Mouse (Mus musculus) urinary bladder, postnatal 4 days (tissue): Measurements from ENCODE around the gene Rabepk.
A peak's percentile ranks its signal among the peaks of the same experiment; 100 is the strongest.
"Not testable (repeated sequence)": the region's sequence is repeated elsewhere in the genome, so short reads cannot be mapped to it uniquely, and the experiment has no call there.

Source experiments
- DNase-seq, 2 experiments: peaks; one replicate each; pipeline ENCODE4 v3.0.0; 2021 to 2022; ENCODE audit warnings: low spot score in 2 of 2

Rabepk gene

DNA sequence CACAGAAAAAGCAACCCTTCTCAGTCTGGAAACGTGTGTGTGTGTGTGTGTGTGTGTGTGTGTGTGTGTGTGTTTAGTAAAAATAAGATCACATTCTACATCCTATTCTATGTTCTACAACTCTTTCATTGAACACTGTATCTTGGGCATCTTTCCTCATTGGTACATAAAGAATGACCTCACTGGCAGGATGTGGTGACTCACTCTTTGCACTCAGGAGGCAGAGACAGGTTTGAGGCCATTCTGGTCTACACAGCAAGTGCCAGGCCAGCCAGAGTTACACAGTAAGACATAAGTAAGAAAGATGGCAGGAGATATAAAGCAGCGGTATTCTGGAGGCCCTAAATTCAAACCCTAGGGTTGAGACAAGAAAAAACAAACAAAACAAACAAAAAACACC, 36.8 kb downstream of the Rabepk start:
- no peak for DNase-seq

- no peak for DNase-seq
These were observed 37.5 kb downstream of the Rabepk start for GRCm38 (mm10) chr2:34762174-34762573.

DNA sequence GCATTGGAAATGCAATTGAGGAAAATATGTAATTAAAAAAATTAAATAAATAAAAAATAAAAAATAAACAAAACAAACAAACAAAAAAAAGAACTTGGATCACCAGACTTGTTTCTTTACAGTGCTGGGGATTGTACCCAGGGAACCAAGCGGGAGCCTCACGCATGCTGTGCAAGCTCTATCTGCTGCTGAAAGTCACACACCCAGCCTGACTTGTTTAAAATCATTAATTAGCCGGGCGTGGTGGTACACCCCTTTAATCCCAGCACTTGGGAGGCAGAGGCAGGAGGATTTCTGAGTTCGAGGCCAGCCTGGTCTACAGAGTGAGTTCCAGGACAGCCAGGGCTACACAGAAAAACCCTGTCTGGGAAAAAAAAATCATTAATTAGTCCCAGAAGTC, 38.4 kb downstream of the Rabepk start:
- not testable (repeated sequence) for DNase-seq

DNA sequence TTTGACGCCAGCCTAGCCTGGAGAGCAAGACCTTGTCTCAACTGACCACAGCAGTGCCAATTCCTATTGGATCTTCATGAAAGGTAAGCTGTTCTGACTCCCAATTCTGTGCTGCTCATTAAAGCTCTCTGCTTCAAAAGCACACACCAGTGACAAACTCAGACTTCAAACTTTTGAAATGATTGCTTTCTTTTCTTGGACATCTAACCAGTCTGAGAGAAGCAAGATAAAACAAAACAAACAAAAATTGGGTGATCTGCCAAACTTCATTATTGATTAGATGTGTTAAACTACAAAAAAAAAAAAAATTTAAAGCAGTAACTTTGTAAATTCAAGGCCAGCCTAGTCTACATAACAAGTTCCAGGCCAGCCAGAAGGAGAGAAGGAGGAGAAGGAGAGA, 42.4 kb downstream of the Rabepk start:
- no peak for DNase-seq

DNA sequence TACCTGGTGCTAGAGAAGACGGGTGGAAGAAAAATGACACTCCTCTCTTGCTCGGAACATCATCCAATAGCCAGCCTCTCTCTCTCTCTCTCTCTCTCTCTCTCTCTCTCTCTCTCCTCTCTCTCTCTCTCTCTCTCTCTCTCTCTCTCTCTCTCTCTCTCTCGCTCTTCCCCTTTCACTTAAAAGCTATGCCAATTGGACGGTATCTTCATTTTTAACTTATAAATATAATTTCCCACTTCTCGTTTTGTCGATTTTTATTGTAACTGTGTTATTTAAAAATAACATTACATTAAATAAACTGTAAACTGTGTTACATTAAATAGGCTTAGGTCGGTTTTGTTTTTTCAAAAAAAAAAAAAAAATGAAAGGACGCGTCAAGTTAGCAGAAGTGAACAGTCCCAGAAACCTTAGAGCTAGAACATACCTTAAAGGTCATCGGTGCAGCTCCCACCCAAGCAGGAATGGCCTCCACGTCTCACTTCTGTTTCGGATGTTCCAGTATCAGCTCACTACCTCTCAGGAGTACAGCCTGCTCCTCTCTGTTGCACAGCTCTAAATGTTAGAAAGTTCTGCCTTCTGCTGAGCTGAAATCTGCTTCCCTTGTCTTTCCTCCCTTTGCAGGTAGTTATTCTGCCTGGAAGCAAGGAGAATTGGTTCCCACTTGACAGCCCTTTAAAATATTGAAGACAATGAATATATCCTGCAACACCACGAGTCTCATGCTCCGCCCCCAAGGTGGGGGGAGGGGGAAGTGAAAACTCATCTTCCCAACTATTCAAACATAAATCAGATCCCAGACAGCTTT, 45.0 kb downstream of the Rabepk start, which contains the start of gene Gapvd1:
Gapvd1 (minus strand) TSS at position 682 of the 808 bp plus-strand sequence.
- no peak for DNase-seq

GRCm38 (mm10) chr2:34753811-34754550, 45.7 kb downstream of the Rabepk start:
- peak; percentile 85 to 89 for DNase-seq

GRCm38 (mm10) chr2:34750245-34750644, 49.5 kb downstream of the Rabepk start:
- no peak for DNase-seq

DNA sequence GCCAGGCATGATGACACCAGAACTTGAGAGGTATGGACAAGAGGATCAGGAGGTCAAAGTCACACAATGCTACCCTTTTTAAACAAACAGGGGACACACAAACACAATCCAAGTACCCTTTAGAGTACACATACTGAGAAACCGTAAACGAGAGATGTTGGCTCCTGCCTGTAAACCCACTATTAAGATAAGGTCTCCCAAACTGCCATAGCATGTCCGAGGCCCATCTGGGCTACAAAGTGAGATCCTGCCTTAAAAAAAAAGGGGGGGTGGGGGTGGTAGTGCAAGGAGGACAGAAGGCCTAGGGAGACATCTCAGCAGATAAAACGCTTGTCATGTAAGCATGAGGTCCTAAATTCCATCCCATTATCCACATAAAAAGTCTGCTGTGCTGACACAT, 51.2 kb downstream of the Rabepk start:
- no peak for DNase-seq

DNA sequence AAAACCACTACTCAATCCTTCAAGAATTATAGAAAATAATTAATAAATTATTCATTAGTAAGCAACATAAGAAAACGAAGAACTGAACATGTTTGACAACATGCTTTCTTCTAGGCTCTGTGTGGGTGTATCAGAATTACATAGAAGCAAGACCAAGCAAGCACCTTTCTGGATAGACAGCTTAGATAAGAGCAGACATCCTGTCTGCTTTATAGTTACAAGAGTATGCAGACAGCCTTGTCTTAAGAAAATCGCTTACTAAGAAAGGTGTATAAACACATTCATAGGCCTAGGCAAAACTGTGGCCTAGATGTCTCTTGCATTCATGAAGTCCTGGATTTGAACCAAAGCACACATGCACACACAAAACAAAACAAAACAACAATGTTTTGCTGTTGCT, 54.0 kb downstream of the Rabepk start:
- no peak for DNase-seq

- DNase-seq, result no peak
These were observed 55.2 kb downstream of the Rabepk start for GRCm38 (mm10) chr2:34744476-34744875.

DNA sequence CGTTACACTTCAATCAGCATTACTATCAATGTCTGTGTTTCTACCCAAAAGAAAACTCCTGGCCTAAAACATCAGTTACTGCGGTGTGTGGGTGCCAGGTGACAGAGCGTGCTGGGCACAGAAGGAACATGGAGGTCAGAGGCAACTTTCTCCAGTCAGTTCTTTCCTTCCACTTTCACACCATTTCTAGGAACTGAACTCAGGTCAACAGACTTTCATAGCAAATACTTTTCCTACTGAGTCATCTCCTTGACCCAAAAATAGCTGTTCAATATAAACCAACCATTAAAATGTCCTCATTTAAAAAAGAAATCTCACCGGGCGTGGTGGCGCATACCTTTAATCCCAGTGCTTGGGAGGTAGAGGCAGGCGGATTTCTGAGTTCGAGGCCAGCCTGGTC, 57.0 kb downstream of the Rabepk start:
- no peak for DNase-seq

GRCm38 (mm10) chr2:34741390-34742159, 58.1 kb downstream of the Rabepk start:
- no peak for DNase-seq

DNA sequence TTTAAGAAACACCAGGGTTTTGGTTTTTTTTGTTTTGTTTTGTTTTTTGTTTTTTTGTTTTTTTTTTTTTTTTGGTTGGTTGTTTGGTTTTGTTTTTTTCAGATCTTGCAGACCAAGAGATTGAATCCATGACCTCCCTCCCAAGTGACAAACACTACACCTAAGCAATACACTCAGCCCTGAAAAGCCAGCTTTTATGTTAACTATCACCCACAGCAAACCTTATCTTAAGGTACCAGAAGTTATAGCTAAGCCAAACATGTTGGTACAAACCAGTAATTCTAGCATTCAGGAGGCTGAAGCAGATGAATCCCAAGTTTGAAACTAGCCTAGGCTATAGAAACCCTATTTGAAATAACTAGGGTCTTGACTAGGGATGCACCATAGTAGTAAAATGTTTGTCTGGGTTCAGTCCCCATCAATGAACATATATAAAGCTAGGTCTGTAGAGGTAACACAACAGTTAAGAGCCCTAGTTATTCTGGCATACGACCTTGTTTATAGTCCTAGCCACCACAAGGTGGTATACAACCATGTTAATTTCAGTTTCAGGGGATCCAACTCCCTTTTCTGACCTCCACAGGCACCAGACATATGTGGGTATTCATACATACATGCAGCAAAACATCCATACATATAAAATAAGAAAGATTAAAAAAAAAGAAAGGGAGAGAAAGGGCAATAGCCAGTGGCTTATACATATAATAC, 59.9 kb downstream of the Rabepk start:
- no peak for DNase-seq

DNA sequence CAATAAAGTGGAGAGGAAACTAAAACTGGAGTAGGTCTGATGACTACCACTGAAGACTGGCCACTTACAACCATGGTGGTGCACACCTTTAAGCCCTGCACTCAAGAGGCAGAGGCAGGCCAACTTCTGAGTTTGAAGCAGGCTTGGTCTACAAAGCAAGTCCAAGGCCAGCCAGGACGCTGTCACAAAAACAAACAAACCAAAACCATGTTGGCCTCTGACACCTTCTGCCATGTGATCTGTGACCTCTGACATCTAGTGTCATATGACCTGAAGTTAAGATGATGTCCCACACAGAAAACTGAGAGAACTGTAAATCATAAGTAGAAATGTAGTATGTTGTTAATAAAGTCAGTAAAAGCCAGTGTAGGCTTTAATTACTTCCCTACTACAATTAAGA, 61.8 kb downstream of the Rabepk start:
- no peak for DNase-seq

- DNase-seq, result no peak
These were observed 63.1 kb downstream of the Rabepk start for GRCm38 (mm10) chr2:34736626-34737025.
